Mouse (Mus musculus) small intestine, adult 2 months (tissue): ENCODE measurements around the gene Map1s.

Experiments
- CTCF ChIP-seq: fragments of 200-500 bp; IDR thresholded peaks from 2 replicates; pipeline ENCODE4 v1.5.1; 2012; ENCODE audit warnings: low read depth, mild to moderate bottlenecking, control low read depth, inconsistent platforms, low read length, moderate library complexity, mixed read lengths; ENCODE audit not compliant: insufficient replicate concordance, insufficient read length; ENCODE audit errors: extremely low read depth
- POLR2A ChIP-seq: fragments of 200-500 bp; IDR thresholded peaks from 2 replicates; pipeline ENCODE4 v1.6.1; 2012; ENCODE audit warnings: low read depth, mild to moderate bottlenecking, control low read depth, inconsistent platforms, low read length, moderate library complexity

DNA sequence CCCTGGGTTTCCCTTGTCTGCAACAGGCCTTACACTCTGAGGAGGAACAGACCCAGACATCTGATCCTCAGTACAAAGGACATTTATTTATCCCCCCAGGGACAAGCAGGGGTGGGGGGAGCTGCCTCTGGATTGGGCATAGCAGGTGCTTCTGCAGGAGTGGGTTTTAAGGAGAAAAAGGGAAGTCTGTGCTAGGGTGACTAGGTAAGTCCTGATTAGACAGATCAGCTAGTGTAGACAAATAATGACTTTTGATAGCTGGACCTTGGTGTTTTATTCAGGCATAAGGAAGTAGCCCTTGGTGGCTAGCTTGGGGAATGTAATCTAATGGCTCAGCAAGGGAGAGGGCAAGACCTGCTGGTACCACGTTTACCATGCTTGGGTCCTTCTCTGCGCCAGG, 6.5 kb upstream of the Map1s start:
- TF ChIP-seq POLR2A = no peak
- no peak for TF ChIP-seq CTCF
